Mouse (Mus musculus): ENCODE measurements at regions not wholly inside any gene's neighbourhood (a gene's known extent, or its start where the extent isn't known, plus 50 kb on each side); places are given as distances from the start of the nearest gene placed in this dataset.

DNA sequence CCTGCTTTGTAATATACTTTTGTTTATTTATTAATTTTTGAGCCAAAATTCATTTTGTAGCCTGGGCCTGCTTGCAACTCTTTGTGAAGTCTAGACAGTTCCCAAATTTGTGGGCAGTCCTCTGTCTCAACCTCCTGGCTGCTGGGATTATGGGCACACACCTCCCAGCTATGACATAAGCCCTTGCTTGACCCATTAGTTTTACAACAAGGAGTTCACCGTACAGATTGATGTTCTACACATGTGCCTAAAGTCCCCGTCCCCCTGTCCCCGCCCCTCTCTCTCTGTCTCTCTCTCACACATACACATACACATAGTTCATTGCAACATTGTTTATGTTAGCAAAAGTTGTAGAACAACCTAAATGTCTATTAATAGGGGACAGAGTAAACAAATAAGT, 63.7 kb upstream of the Abca1 start:
- 71% methylated on average over 3 of the region's 3 CpGs for WGBS
- no peak overlapping the region for H3K4me3 ChIP-seq (replicated peaks)
- H3K27me3 ChIP-seq (replicated peaks): no peaks in the 10 kb centered on the region
- no peaks in the 10 kb centered on the region for H3K36me3 ChIP-seq
- H3K4me1 ChIP-seq (replicated peaks): peaks cover 6% of the 10 kb centered on the region; the same call in 1 of the 2 replicates
- H3K9me3 ChIP-seq: no peaks in the 10 kb centered on the region
- H3K9ac ChIP-seq: no peak overlapping the region
- ATAC-seq: no peak
- H3K4me2 ChIP-seq (replicated peaks): no peak overlapping the region
- no peak overlapping the region for H3K27ac ChIP-seq

DNA sequence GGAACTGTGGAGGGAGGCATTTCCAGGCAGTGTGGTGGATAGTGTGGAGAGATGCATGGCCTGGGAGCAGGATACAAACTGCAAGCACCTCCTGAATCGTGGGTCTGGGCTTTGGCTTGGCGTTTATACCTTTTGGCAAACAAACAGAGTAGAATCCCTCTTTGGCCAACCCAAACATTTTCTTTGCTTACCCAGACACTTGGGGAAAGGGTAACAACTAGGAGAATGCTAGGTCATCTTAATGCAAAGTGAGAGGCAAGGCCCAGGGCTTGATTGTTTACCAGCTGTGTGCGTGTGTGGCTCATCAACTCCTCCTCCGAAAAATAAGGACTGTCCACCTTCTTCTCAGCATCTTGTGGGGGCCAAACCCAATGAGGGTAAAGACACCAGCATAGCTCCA, 61.1 kb upstream of the Abca1 start:
- H3K4me1 ChIP-seq (replicated peaks): peaks cover 10% of the 10 kb centered on the region
- 69% methylated on average over 4 of the region's 4 CpGs for WGBS
- H3K4me3 ChIP-seq (replicated peaks): no peak overlapping the region
- no peaks in the 10 kb centered on the region for H3K9me3 ChIP-seq
- H3K27me3 ChIP-seq (replicated peaks): no peaks in the 10 kb centered on the region
- H3K36me3 ChIP-seq: no peaks in the 10 kb centered on the region
- no peak overlapping the region for H3K9ac ChIP-seq
- H3K4me2 ChIP-seq (replicated peaks): no peak overlapping the region
- ATAC-seq: no peak
- H3K27ac ChIP-seq: no peak overlapping the region

DNA sequence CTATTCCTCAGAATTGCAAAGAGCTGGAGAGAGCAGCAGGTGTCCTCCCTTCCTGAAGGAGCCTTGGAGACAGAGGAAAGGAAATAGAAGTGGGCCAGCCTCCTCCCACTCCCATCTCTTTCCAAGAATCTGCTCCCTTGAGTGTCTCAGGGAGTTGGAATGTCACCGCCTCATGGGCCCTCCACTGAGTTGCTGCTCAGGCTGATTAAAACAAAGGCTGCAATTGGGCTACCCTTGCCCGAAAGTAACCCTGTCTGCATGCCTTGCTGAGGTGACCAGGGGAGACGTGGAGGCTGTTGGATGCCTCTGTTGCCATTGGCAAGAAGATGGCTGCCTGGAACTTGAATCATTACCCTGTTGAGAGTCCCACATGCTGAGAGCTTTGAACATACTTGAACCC, 59.7 kb upstream of the Abca1 start:
- WGBS: 73% methylated on average over 3 of the region's 3 CpGs
- no peak overlapping the region for H3K9ac ChIP-seq
- no peaks in the 10 kb centered on the region for H3K27me3 ChIP-seq (replicated peaks)
- H3K4me2 ChIP-seq (replicated peaks): no peak overlapping the region
- H3K9me3 ChIP-seq: no peaks in the 10 kb centered on the region
- peaks cover 10% of the 10 kb centered on the region for H3K4me1 ChIP-seq (replicated peaks)
- no peak for ATAC-seq
- H3K27ac ChIP-seq: no peak overlapping the region
- no peaks in the 10 kb centered on the region for H3K36me3 ChIP-seq
- H3K4me3 ChIP-seq (replicated peaks): no peak overlapping the region

DNA sequence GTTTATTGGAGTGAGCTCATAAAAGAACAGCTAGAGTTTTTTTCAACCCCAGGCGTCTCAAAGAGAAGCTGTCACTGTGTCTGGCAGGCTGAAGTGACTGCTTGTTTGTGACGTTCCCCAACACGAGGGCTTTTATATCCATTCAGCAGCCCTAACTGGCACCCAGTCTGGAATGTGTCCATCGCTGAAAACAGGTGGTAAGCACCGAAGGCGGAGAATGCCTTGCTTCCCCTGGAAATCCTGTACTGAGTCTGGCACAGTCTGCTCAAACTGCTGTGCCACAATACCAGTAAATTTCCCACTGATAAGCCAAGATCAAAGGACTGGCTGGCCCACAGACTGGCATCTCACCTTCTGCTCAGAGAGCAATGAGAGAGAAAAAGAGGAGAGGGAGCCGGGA, 59.1 kb upstream of the Abca1 start:
- no peaks in the 10 kb centered on the region for H3K36me3 ChIP-seq
- H3K4me1 ChIP-seq (replicated peaks): peaks cover 10% of the 10 kb centered on the region
- no peak overlapping the region for H3K4me2 ChIP-seq (replicated peaks)
- no peak overlapping the region for H3K9ac ChIP-seq
- no peak overlapping the region for H3K27ac ChIP-seq
- no peaks in the 10 kb centered on the region for H3K27me3 ChIP-seq (replicated peaks)
- no peaks in the 10 kb centered on the region for H3K9me3 ChIP-seq
- no peak for ATAC-seq
- WGBS: 40% methylated on average over 7 of the region's 7 CpGs
- H3K4me3 ChIP-seq (replicated peaks): no peak overlapping the region

DNA sequence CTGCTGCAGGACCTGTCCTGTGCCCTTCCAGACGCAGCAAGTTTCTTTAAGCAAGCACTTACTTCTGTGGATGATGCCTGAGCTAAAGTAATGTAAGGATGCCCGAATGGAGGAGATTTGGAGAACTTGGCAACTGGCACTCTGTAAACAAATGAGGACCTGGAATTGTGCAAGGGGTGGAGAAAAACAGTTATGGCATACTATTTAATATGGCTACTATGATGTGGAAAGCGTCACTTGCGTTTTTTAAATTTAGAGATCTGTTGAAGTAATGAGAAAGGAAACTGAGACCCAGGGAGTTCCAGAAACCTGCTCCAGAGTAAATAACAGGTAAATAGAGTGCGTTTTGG, 58.6 kb upstream of the Abca1 start:
- H3K4me2 ChIP-seq (replicated peaks): peak overlapping the region; percentile 94
- peak overlapping the region; percentile 51; the same call in 1 of the 2 replicates for H3K9ac ChIP-seq
- 0 out of 2 replicates have a peak overlapping the region, but pooled peaks have one; percentile 58 for H3K27ac ChIP-seq
- peak overlapping the region; percentile 48 for H3K4me3 ChIP-seq (replicated peaks)
- WGBS: 41% methylated on average over 5 of the region's 5 CpGs
- H3K4me1 ChIP-seq (replicated peaks): peaks cover 10% of the 10 kb centered on the region
- H3K36me3 ChIP-seq: no peaks in the 10 kb centered on the region
- no peaks in the 10 kb centered on the region for H3K9me3 ChIP-seq
- H3K27me3 ChIP-seq (replicated peaks): no peaks in the 10 kb centered on the region
- no peak for ATAC-seq

DNA sequence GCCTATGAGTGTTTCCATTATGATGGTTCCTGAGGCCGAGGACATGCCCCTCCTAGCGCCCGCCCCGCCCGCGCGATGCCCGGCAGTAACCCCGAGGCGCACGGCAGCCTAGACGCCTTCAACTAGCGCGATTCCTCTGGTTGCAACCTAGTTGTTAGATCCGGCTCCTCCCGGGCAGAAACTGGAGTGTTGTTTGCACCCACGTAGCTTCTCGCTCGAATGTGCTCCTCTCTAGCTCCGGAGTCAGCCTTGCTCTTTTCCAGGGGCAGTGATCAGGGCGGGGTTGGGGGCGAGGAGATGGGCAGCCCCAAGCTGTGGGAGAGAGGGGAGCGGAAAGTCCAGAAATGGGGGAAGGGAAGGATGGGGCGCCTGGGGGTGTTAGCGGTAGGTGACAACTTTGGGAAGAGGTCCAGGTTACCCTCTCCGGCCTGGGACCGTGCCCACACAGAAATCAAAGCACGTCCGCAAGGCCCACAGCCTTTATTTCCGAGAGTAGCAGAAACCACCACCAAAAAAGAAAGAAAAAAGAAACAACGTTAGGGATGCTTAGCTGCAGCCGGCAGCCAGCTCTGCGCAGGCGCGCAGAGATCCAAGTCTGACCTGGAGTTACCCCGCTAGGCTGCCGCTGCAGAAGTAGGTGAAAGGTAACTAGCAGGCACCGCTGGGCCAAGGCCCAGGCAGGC, 58.1 kb upstream of the Abca1 start:
- H3K4me2 ChIP-seq (replicated peaks): peak overlapping the region; percentile 94
- WGBS: under 1% methylated on average over 38 of the region's 38 CpGs
- peak; percentile 96 for ATAC-seq
- H3K27me3 ChIP-seq (replicated peaks): no peaks in the 10 kb centered on the region
- H3K9ac ChIP-seq: peak overlapping the region; percentile 51
- no peaks in the 10 kb centered on the region for H3K9me3 ChIP-seq
- peak overlapping the region; percentile 58 for H3K27ac ChIP-seq
- peaks cover 10% of the 10 kb centered on the region for H3K4me1 ChIP-seq (replicated peaks)
- H3K36me3 ChIP-seq: no peaks in the 10 kb centered on the region
- H3K4me3 ChIP-seq (replicated peaks): peak overlapping the region; percentile 48

DNA sequence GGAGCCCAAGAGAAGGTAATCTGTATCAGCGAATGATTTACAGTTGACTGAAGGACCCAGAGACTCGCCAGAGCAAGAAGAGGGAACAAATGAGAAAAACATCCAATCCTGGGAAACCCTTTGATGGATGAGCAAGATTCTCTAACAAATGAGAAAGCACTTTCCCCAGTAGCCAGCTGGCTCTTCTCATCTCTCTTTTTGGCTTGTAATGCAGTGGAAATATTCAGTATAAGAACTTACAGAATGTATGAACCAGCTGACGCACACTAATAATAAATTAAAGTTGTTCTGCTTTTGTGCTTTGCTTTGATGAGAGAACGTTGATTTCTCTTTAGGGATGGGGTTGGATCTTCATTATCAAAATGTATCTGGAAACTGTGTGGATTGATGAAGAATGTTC, 52.8 kb upstream of the Abca1 start:
- Histone ChIP-seq H3K4me2 (replicated peaks) (no peak overlapping the region), H3K4me1 (replicated peaks) (peaks cover 2% of the 10 kb centered on the region; the same call in 1 of the 2 replicates), H3K4me3 (replicated peaks) (no peak overlapping the region), H3K36me3 (no peaks in the 10 kb centered on the region), H3K27ac (no peak overlapping the region), H3K9ac (no peak overlapping the region), H3K27me3 (replicated peaks) (no peaks in the 10 kb centered on the region), H3K9me3 (no peaks in the 10 kb centered on the region)
- WGBS: 49% methylated on average over 4 of the region's 4 CpGs
- ATAC-seq: no peak

DNA sequence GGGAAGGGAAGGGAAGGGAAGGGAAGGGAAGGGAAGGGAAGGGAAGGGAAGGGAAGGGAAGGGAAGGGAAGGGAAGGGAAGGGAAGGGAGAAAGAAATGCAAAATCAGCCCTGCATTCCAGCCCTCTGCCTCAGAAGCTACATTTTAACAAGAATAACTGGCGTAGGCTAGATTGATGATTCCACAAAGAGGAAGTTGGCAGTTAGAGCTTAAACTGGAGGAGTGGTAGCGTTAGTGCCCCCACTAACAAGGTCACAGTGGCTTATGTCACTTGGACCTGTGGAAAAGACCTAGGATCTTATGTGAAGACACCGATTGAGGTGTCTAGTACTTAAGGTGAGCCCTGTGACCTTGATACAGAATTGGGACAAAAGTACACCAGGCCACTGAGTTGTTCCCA, 51.0 kb upstream of the Abca1 start:
- 78% methylated on average over 3 of the region's 3 CpGs for WGBS
- Histone ChIP-seq H3K36me3 (no peaks in the 10 kb centered on the region), H3K27ac (no peak overlapping the region), H3K4me2 (replicated peaks) (no peak overlapping the region), H3K4me3 (replicated peaks) (no peak overlapping the region), H3K4me1 (replicated peaks) (0 out of 2 replicates have a peak, but pooled peaks cover 2% of the 10 kb centered on the region), H3K9me3 (no peaks in the 10 kb centered on the region), H3K27me3 (replicated peaks) (no peaks in the 10 kb centered on the region), H3K9ac (no peak overlapping the region)
- no peak for ATAC-seq

Measured in intestine, embryonic 15.5 days (tissue).